Mouse (Mus musculus) small intestine, adult 2 months (tissue): Measurements from ENCODE around the gene Nop14.

Source experiments
- CTCF ChIP-seq: fragments of 200-500 bp; IDR thresholded peaks from 2 replicates; pipeline ENCODE4 v1.5.1; 2012; ENCODE audit warnings: low read depth, mild to moderate bottlenecking, control low read depth, inconsistent platforms, low read length, moderate library complexity, mixed read lengths; ENCODE audit not compliant: insufficient replicate concordance, insufficient read length; ENCODE audit errors: extremely low read depth
- POLR2A ChIP-seq: fragments of 200-500 bp; IDR thresholded peaks from 2 replicates; pipeline ENCODE4 v1.6.1; 2012; ENCODE audit warnings: low read depth, mild to moderate bottlenecking, control low read depth, inconsistent platforms, low read length, moderate library complexity

GRCm38 (mm10) chr5:34632996-34633395, 27.0 kb downstream of the Nop14 start:
- TF ChIP-seq POLR2A (no peak), CTCF (no peak)
